Mouse (Mus musculus) liver, embryonic 14.5 days (tissue): Measurements from ENCODE around the gene Mindy4.

ENCODE experiments used
- CTCF ChIP-seq: IDR thresholded peaks from 2 replicates; pipeline ENCODE4 v1.5.1; 2016; ENCODE audit warnings: antibody characterized with exemption, low read depth, control low read depth
- EP300 ChIP-seq: IDR thresholded peaks from 2 replicates; pipeline ENCODE4 v1.6.1; 2016; ENCODE audit warnings: antibody characterized with exemption, low read depth

DNA sequence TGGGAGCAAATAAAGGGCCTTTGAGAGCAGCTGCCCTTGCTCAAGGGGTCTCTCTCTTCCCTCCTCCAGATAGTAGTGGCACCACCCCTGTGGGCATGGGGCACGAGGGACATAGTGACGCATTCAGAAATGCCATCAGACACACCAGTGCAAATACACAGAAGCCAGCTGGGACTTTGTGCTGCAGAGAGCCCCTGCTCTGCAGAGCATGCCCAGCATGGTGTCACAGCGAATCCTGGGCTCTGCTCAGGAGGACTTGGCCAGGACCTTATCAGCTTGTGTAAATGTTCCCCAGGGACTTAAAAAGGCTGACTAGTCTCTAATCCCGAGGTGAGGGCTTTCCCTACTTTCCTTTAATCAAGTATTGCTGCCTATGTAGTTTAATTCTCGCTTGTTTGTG is 138.5 kb downstream of the Mindy4 start:
- TF ChIP-seq CTCF = no peak
- TF ChIP-seq EP300 = no peak
